Mouse (Mus musculus): ENCODE measurements at regions not wholly inside any gene's neighbourhood (a gene's known extent, or its start where the extent isn't known, plus 50 kb on each side); places are given as distances from the start of the nearest gene placed in this dataset.

DNA sequence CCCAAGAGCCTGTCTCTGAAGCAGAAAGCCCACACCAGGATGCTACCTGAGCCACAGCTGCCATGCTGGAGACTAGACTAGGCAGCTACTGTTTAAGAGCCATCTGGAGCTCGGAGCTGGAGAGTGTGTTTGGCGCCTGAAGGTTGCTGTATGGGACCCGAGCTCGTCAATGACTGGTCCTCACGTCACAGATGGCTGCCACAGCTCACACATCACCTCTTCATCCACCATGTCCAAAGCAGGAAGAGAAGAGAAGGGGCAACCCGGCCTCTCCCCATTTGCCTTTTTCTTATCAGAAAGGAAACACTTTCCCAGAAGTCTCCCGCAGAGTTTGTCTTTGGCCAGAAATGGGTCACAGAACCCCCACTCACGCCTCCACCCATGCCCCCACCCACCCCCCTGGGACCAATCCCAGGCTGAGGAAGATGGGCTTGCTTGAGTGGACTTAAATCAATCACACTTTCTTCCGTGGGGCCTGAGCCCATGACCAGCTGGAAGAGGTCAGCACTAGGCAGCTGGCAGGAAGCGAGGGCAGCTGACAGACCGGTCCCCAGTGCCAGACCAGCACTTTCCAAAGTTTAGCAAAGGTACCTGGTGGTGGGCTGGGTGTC is 53.5 kb upstream of the Ptpn1 start:
- CTCF ChIA-PET = interaction anchor here (0.6 kb wide), 1 partner anchor 183 kb away, joined by 5 read pairs; no protein-coding TSS in a partner anchor

DNA sequence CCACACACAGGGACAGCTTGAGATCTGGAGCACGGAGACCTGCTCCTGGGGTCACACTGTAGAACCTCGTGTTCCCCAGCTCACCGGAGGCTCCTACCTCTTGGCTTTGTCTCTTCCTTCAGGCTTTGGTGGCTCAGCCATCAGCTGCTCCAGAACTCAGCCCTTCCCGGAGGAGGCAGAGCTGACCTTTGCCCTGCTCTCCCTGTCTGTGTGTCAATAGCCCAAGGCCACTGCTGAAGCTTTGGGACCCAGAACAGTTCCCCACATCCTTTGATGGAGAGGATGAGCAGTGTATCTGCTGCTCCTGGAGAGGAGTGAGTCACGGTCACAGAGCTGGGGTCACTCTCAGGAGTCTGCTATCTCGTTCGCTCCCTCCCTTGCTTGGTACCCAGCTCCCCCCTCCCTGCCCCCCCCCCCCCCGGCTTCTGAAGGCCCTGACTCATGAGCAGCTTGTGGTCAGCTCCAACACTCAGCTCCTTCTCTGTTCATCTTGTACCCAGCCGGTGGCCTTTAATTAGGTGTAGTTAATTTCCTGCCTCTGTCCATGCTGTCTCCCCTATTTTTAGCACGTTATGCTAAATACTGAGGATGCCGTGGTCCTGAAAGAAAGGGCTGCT is 54.5 kb upstream of the Ptpn1 start:
- CTCF ChIA-PET = no interaction called here

DNA sequence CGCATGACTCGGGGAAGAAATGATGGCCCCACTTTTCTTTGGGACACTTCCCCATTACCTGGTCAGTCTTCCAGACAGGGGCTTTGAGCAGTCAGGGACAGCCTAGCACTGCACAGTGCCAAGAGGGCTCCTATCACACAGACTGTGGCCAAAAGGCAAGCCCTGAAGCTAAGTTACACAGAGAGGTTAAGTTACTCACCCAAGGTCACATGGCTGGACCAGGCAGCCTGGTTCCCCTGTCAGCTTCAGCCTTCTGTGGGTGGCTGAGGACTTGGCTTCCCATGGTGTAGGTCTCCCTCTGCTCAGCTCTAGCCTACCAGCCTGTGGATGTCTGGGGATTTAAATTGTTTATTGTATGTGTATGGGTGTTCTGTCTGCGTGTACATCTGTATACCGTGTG is 59.4 kb upstream of the Ptpn1 start:
- CTCF ChIA-PET = no interaction called here

DNA sequence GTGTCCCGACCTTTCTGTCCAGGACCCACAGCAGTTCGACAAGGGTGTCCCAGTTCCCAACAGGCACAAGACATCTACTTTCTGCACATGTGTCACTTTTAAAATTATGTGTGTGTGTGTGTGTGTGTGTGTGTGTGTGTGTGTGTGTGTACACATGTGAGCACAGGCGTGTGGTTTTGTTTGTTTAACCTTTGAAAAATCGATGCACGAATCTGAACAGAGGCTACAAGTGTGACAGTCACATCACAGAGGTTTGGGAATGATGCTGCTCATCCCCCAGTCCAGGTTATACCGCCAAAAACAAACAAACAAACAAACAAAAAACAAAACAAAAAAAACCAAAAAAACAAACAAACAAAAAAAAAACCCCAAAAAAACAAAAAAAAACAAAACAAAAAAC is 61.7 kb upstream of the Ptpn1 start:
- CTCF ChIA-PET = no interaction called here

DNA sequence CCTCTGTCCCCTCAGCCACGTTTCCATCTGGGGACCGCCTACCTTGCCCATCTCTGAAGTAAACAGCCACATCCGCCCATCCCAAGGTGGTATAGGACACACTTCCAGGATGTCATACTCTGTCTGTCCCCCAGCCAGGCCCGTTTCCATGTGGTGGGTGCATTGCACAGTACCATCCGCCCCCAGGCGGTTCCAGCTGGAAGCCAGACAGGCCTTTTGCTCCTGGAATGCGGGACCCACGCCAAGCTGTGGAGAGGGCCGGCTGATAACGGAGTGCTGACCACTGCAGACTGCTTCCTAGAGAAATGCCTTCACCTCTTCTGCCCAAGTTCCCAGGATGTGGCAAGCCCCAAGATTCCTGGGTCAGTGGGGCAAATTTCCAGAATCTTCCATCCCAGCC is 65.1 kb upstream of the Ptpn1 start:
- CTCF ChIA-PET = interaction anchor here (0.5 kb wide), 1 partner anchor 187 kb away, joined by 3 read pairs; no protein-coding TSS in a partner anchor

DNA sequence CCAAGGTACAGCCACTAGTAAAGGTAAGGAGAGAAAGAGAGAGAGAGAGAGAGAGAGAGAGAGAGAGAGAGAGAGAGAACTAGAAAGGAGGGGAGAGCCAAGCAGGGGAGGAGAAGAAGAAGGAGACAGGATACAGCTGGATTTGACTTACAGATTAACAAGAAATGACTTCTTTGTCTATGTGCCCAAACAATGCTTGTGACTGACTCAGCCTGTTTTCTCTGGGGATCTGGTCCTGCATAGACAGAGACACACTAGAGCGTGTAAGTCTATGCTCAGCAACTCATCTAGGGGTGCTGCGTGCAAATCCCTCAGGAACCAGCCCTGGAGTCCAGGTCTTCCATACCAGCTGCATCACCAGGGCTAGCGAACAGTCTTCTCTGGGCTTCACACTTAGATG is 66.3 kb upstream of the Ptpn1 start:
- CTCF ChIA-PET = no interaction called here

DNA sequence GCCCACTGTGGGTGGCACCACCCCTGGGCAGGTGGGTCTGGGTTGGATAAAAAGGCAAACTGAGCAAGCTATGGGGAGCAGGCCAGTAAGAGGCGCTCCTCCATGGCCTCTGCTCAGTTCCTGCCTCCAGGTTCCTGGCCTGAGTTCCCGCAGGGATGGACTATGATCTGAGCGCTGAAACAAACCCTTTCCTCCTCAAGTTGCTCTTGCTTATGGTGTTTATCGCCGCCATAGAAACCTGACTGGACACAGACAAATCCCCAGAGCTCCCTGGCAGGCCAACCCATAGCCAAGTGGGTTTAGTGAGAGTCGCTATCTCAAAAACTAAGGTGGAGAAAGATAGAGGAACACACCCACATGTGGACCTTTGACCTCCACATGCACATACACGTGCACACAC is 67.2 kb upstream of the Ptpn1 start:
- CTCF ChIA-PET = interaction anchor here (0.6 kb wide), 1 partner anchor 16 kb away, joined by 5 read pairs; no protein-coding TSS in a partner anchor

DNA sequence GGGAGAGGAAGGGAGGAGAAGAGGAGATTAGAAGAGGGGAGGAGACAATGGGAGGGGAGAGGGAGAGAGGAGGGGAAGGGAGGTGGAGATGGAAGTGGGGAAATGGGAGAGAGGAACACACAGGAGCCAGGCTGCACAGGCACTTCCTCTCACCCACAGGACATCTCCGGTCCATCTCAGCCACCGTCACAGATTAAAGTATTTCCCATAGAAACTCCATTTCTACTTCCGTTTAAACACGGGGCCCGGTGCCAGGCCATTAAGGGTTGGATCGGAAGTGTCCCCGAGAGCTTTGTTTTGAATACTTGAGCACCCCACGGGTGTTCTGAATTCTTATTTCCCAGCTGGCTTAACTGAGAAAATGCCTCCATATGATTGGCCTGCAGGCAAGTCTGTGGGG is 67.6 kb upstream of the Ptpn1 start:
- CTCF ChIA-PET = interaction anchor here (0.6 kb wide), 1 partner anchor 17 kb away, joined by 5 read pairs; no protein-coding TSS in a partner anchor

DNA sequence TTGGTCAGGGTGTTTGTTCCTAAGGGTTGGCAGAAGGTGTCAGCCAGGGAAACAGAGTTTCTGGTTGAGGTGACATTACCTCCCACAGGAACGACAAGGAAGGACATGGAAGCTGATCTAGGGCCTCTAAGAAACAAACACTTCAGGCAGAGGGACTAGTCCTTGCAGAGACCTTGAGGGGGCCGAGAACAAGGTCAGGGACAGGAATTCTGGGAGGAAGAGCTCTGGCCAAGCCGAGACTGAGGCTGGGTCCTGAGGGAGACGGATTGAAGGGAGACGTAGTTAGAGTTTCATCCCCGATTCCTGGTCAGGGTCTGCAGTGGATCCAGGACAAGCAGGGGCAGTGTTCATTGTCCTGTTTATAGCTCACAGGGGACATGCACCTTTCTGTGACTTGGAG is 68.2 kb upstream of the Ptpn1 start:
- CTCF ChIA-PET = no interaction called here

DNA sequence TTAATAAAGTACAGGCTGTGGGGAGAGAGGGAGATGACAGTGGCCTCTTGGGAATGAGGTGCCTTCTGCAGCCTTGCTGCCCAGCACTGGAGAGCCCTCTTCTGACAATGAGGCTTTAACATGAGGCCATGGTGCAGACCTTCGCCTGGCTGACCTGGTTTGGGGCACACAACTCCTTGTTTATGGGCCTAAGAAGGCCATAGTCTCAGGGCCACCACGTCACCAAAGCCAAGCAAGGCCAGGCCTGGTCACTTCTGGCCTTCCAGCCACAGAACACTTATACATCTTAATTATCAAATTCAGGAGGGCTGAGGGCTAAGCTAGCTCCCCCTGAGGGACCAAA is 70.7 kb upstream of the Ptpn1 start:
- CTCF ChIA-PET = no interaction called here

DNA sequence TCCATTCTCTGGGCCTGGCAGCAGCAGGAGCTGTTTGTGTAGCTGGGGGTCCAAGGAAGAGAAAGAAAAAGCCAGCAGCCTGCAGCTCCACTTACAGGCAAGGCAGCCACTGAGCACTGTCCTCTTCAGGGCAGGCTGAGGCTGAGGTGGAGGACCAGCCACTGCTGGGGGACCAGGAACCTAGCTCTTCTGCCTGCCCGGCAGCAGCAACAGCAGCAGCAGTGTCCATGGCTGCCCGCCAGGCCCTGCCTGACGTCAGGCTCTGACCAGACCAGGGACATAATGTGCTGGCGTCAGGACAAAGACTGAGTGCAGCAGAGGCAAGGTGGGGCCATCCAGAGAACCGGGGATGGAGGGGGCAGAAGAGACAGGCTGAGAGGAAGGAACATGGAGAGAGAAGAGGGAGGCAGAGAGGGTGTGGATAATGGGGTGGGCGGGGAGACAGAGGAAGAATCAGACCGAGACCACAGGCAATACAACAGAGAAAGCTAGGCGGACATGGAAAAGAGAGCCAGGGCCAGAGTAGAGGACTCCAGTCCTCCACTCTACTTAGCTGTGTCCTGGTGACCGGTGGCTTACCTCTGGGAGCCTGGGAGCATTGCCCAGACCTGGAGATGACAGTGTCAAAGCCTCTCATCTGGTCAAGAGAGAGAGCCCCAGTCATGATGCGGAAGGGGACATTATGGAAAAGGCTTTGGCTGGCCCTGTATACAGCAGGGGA is 71.2 kb upstream of the Ptpn1 start:
- CTCF ChIA-PET = no interaction called here

DNA sequence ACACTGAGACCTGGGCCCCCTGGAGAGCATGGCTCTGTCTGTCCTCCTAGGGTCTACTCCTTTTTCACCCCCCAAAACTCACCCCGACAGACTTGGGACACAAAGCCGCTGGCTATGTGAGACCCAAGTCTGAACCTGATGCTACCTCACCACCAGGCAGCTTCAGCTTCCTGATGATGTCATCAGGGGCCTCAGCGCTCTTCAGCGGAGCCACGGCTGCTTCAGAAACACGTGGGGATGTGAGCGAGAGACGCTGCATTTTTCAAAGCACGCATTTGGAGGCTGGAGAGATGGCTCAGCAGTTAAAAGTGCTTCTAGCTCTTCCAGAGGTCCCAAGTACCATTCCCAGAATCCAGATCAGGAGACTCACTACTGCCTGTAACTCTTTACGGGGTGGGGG is 72.3 kb upstream of the Ptpn1 start:
- CTCF ChIA-PET = interaction anchor here (0.7 kb wide), 1 partner anchor 74 kb away, joined by 4 read pairs; no protein-coding TSS in a partner anchor

DNA sequence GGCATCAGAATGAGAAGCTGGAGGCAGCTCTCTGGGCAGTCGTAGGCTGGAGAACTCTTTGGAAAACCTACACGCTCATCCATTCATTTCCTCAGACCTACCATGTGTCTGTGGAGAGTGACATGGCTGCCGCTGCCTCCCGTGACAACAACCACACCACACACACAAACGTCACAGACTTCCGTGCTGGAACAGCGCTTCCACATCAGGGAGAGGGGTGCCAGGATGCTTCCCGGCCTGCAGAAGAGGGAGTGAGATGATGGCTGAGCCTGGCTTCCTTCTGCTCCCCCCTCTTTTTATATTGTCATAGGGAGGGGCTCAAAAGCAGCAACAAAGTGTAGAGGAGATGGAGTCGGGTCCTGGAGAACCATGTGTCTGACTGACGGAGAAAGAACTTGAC is 73.5 kb upstream of the Ptpn1 start:
- CTCF ChIA-PET = no interaction called here

DNA sequence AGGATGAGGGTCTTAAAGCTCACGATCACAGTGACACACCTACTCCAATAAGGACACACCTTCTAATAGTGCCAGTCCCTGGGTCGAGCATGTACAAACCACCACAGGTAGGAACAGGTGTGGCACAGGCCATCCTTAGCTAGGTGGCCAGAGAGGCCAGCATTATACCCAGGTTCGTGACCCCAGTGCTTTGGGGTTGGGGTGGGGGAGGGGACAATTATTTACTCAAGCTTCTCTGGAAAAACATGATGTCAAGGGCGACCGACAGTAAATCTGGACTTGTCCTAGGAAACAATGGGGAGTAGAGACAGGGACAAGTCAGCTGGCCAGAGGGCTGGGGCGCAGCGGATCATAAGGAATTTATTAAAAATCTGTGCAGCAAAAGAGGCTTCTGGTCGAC is 73.9 kb upstream of the Ptpn1 start:
- CTCF ChIA-PET = no interaction called here

DNA sequence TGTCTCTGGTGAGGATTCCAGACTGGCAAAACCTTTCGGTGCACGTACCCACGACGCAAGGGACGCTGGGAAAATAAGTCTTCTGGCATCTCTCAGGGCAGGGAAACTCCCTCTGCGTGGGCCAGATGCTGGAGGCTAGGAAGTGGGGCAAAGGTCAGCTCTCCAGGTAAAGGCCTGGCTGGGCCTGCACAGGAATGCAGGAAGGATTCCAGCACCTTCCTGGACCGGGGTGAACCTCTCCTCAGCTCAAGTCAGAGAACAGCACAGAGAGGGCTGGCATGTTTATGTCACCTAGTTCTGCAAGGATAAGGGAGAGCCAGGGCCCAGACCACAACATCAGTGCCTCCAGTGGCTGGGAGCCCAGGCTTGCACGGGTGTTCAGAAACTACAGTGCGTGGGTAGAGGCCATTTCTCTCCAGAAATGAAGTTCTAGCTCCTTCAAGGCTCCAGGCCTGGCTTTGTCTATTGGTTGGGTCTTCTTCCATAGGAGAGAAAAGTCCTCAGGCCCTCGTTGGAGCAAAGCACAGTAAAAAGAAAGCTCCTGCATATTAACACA is 74.9 kb upstream of the Ptpn1 start:
- CTCF ChIA-PET = no interaction called here

DNA sequence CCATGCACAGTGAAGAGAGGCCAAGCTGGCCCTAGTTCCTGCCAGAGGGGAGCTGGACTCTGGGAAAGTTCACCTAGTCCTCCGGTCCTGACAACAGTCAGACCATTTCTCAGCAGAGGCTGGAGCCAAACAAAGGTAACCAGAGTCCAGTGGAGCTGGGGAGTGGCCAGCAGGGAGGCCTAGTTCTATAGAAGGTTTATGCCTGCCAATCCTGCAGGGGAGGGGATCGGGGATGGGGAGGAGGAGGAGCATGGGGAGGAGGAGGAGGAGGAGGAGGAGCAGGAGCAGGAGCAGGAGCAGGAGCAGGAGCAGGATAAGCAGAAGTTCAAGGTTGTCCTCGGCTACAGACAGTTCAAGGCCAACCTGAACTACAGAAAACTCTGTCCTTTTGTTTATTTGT is 75.8 kb upstream of the Ptpn1 start:
- CTCF ChIA-PET = no interaction called here

DNA sequence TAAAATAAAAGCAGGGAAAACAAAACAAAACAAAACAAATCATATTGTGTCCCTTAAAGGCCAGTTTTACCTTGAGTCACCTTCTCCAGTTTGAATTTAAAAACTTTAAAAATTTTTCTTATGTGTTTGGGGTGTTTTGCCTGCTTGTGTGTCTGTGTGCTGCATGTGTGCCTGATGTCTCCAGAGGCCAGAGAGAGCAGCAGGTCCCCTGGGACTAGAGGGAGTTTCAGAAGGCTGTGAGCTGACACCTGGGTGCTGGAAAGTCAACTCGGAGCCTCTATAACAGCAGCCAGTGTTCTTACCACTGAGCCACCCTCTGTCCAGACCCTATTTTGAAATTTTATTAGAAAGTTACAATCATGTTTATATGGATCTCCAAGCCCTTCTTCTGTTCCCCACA is 77.8 kb upstream of the Ptpn1 start:
- CTCF ChIA-PET = no interaction called here

DNA sequence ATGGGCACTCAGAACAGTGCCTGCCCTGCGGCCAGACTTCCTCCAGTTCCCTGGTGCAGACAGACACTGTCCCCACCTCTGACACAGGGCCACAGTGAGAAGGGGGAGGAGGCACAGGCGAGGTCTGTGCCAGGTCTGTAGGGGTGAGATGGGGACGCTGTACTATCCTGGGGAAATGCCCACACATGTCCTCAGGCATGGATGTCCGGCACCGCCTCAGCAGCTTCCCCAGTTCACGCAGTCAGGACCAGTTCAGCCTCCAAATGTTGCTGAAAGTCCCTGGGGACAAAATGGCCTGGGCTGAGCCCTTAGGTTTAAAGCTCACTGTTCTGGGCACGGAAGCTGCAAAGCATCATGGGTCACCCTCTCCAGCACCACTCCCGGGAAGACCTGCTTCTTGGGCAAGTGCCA is 78.4 kb upstream of the Ptpn1 start:
- CTCF ChIA-PET = no interaction called here

DNA sequence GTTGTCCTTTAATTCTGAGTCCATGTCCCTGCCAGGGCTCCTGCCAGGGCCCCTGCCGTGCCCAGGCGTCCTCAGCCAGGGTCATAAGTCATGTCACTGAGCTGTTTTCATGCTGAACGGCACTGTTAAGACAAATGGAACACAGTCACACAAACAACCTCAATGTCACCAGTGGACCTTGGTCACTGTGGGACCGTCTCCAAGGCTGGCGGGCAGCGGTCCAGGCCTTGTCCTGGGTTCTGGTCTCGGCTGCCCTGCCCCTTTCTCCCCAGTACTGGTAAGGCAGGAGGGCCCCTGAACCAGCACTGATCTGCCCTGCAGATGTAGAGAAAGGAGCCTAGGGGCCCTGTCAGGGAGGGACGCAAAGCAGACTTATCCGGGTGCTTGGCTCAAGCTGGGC is 79.3 kb upstream of the Ptpn1 start:
- CTCF ChIA-PET = no interaction called here

DNA sequence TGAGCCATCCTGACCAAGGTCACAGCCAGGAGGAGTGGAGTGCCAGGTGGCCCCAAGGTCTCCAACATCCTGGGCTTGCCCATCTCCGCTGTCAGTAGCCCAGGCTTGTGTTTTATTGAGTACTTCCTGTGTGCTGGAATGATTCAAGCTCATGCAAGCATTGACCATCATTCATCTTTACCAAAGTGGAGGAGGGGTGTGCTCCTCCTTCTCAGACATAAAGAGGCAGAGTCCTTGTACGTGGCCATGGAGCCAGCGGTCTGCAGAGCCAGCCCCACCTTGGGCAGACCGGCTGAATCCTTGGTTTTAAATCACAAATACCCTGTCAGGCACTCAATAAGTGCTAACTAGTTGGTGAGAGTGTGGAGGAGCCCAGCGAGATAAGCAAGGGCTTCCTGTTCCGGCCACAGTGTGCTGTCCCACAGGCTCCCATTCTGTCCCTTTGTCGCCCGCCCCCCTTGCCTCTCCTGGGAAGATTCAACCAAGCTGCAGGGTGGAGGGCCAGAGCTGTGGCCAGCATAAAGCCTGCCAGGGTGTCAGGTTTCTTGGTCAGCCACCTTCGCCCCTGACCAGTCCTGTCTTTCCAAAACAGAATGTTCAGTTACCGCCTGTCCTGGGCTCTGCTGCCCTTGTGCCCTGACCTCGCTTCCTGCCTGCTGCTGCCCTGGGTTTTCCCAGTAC is 80.5 kb upstream of the Ptpn1 start:
- CTCF ChIA-PET = no interaction called here

DNA sequence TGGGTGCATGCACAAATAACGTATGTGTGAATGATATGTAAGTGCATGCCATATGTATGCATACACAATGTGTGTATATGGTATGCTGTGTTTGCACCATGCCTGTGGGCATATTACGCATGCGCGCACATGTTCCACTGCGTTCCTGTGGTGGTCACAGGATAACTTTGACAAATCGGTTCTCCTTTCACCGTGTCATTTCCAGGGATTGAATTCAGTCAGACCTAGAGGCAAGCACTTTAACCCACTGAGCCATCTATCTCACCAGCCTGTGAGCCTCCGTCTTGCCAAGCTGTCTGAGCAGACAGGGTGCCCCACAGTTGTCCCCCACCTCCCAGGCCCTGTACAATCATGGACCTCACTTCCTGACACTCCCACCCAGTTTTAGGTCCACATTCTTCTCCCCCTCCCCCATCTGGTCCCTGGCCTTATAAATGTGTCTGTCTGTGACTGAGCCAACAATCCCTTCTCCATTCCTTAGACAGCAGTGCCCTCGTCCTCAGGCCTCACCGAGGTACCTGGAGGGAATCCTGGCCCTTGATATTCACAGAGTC is 81.8 kb upstream of the Ptpn1 start:
- CTCF ChIA-PET = interaction anchor here (0.5 kb wide), 1 partner anchor 44 kb away, joined by 5 read pairs; no protein-coding TSS in a partner anchor
